In the genomic region with DNA sequence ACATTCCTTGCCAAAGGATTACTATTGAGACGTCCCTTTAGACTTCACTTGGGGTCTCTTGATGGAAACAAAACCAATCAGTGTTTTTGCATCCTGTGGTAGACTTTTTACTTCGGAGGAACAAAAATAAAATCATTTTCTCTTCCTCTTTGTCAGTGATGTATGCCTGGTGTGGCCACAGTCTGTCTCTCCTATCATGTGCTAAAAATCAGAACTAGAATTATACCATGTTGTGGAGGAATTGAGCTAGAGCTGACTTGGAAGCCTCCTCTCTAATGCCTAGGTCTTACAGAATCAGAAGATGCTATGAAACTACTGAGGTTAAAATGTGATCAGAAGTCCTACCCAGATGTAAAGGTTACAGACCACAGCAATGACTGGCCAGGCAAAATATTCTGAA, we compare ENCODE assay signal across 20 mouse cellular contexts.
"Had no signal": no experiment of that assay in that cellular context is flagged by ENCODE, and none has a peak within 500 bp of the region (broad histone marks: within the 10 kb centered on the region; RNA-seq: fewer than 3 reads in every experiment).

No protein-coding gene starts in this region.

- H3K9me3 ChIP-seq: kidney, embryonic 15.5 days; limb, embryonic 12.5 days; limb, embryonic 15.5 days; midbrain, embryonic 13.5 days had no signal

- H3K36me3 ChIP-seq: kidney, embryonic 15.5 days; limb, embryonic 12.5 days; limb, embryonic 15.5 days; midbrain, embryonic 13.5 days had no signal

- H3K27me3 ChIP-seq: kidney, embryonic 15.5 days; limb, embryonic 12.5 days; limb, embryonic 15.5 days had no signal

- ATAC-seq: liver, postnatal 0 days; lung, postnatal 0 days; midbrain, embryonic 13.5 days; midbrain, embryonic 16.5 days had no signal

- H3K4me1 ChIP-seq: kidney, embryonic 15.5 days; limb, embryonic 12.5 days; limb, embryonic 15.5 days; midbrain, embryonic 13.5 days had no signal

- H3K27ac ChIP-seq: kidney, embryonic 15.5 days; limb, embryonic 12.5 days; limb, embryonic 15.5 days; liver, embryonic 14.5 days; midbrain, embryonic 13.5 days had no signal

- DNase-seq: kidney, adult 11 months; kidney, adult 8-10 months; kidney, postnatal 10 days; kidney, postnatal 4 days; left cerebral cortex, postnatal 4 days; liver, postnatal 0 days; lung, embryonic 14.5 days; right cerebral cortex, adult 18-20 months; right cerebral cortex, postnatal 14 days; right cerebral cortex, postnatal 4 days; spleen, adult 18-20 months; thymus, adult 18-20 months; thymus, postnatal 4 days had no signal

- H3K4me3 ChIP-seq: kidney, embryonic 15.5 days; limb, embryonic 12.5 days; limb, embryonic 15.5 days; midbrain, embryonic 13.5 days had no signal
